Mouse (Mus musculus): ENCODE measurements around the gene Gm36028. TPM values are rescaled to one million over a fixed set of nuclear protein-coding genes. Genes with fewer than 3 reads are reported as not detected.

Gm36028 gene
- polyA plus RNA-seq, 1 experiment from 2014 or later, result 0.20 TPM

DNA sequence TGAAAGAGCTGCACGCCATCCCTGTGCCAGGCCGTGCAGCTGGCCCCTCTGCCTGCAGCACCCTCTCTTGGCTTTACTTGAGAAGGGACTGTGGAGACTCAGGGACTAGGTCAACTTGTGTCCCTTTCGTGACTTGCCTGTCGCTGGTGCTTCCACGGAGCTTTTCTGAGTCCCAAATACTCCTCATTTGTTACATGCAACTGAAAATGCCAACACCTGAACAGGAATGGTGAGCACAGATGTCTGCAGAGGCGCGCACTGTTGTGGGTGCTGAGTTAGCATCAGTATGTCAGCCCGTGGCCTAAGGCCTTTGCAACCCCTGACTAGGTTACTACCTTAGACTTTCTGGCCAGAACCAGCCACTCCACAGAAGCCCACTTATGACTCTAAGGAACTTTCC is 49.1 kb downstream of the Gm36028 start:
- Histone ChIP-seq H3K9ac (ENCODE audit: low read length) (peak overlapping the region; percentile 21; the same call in 1 of the 2 replicates), H3K4me1 (ENCODE audit: control insufficient read depth, insufficient read depth, low read length) (peaks cover 7% of the 10 kb centered on the region; the same call in 1 of the 2 replicates), H3K4me3 (ENCODE audit: low read depth, low read length) (no peak overlapping the region), H3K9me3 (replicated peaks; ENCODE audit: control insufficient read depth, low read length) (no peaks in the 10 kb centered on the region), H3K4me2 (ENCODE audit: low read length) (no peak overlapping the region), H3K36me3 (ENCODE audit: control insufficient read depth, insufficient read depth, low read length) (peaks cover 5% of the 10 kb centered on the region; the same call in 1 of the 2 replicates), H3K27ac (ENCODE audit: low read depth, low read length) (no peak overlapping the region; the same call in 1 of the 2 replicates), H3K27me3 (replicated peaks; ENCODE audit: control insufficient read depth, insufficient read depth, low read length) (no peaks in the 10 kb centered on the region)
- ATAC-seq, result no peak
- 92% methylated on average over 8 of the region's 8 CpGs for WGBS
- no peak for DNase-seq (ENCODE audit: low spot score)

DNA sequence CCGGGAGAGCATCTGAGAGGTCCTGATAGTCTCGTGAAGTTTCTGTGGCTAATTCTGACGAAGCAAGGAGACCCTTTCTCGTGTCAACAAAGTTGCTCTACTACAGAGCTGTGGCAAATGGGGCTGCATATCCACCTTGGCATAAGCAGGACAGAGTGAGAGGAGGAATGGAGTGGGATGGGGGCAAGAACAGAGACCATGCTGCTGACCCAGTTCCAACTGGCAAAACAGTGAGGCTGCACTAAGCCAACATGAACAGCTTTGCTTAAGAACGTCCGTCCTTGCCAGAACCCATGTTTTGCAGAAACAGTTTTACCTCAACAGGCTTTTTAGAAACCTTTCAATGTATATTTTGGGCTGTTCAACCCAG is 51.3 kb downstream of the Gm36028 start:
- H3K9ac ChIP-seq (ENCODE audit: low read length), result no peak overlapping the region
- H3K9me3 ChIP-seq (replicated peaks; ENCODE audit: control insufficient read depth, low read length), result no peaks in the 10 kb centered on the region
- DNase-seq (ENCODE audit: low spot score), result no peak
- no peak overlapping the region for H3K4me2 ChIP-seq (ENCODE audit: low read length)
- H3K4me3 ChIP-seq (ENCODE audit: low read depth, low read length), result no peak overlapping the region
- H3K27ac ChIP-seq (ENCODE audit: low read depth, low read length), result 0 out of 2 replicates have a peak overlapping the region, but pooled peaks have one; percentile 39
- peaks cover 7% of the 10 kb centered on the region; the same call in 1 of the 2 replicates for H3K4me1 ChIP-seq (ENCODE audit: control insufficient read depth, insufficient read depth, low read length)
- 80% methylated on average over 6 of the region's 6 CpGs for WGBS
- no peaks in the 10 kb centered on the region for H3K27me3 ChIP-seq (replicated peaks; ENCODE audit: control insufficient read depth, insufficient read depth, low read length)
- no peak for ATAC-seq
- no peaks in the 10 kb centered on the region for H3K36me3 ChIP-seq (ENCODE audit: control insufficient read depth, insufficient read depth, low read length)

DNA sequence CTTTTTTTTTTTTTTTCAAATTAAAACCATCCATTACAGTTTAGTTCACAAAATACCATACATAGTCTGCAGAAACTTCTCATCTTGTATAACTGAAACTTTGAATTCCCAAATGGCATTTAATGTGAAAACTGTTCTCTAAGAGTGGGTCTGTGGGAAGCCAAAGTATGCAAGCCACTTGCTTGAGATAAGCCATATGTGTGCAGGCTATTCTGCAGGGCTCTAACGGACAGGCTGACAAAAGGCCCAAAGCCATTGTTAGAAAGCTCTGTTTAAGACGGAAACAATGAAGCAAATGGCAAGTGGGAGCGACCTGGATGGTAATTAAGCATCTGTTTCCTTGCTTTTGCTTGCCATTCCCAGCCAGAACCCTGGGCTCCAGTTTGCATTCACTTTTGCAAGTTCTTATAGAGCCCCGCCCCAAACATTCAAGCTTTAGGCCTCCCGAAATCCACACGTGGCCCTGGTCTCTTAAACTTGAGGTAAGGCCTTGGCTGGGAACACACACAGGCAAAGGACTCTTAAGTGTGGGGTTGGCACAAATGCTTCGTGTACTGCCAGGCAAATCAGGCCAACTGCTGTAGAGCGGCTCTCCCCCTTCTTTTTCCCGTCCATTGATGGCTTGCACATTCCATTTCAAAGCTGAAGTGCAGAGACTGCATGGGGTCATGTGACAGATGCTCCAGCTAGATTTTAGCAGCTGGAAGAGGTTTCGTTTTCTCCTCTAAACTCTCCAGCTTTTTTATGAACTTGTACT is 51.9 kb downstream of the Gm36028 start:
- peaks cover 7% of the 10 kb centered on the region; the same call in 1 of the 2 replicates for H3K4me1 ChIP-seq (ENCODE audit: control insufficient read depth, insufficient read depth, low read length)
- peak; percentile 62 for DNase-seq (ENCODE audit: low spot score)
- H3K36me3 ChIP-seq (ENCODE audit: control insufficient read depth, insufficient read depth, low read length), result no peaks in the 10 kb centered on the region; the same call in 1 of the 2 replicates
- H3K27me3 ChIP-seq (replicated peaks; ENCODE audit: control insufficient read depth, insufficient read depth, low read length), result no peaks in the 10 kb centered on the region
- no peak overlapping the region for H3K9ac ChIP-seq (ENCODE audit: low read length)
- no peak overlapping the region for H3K4me3 ChIP-seq (ENCODE audit: low read depth, low read length)
- peak overlapping the region; percentile 39; the same call in 1 of the 2 replicates for H3K27ac ChIP-seq (ENCODE audit: low read depth, low read length)
- no peak overlapping the region for H3K4me2 ChIP-seq (ENCODE audit: low read length)
- peak; percentile 33 for ATAC-seq
- no peaks in the 10 kb centered on the region for H3K9me3 ChIP-seq (replicated peaks; ENCODE audit: control insufficient read depth, low read length)
- 22% methylated on average over 10 of the region's 10 CpGs for WGBS

DNA sequence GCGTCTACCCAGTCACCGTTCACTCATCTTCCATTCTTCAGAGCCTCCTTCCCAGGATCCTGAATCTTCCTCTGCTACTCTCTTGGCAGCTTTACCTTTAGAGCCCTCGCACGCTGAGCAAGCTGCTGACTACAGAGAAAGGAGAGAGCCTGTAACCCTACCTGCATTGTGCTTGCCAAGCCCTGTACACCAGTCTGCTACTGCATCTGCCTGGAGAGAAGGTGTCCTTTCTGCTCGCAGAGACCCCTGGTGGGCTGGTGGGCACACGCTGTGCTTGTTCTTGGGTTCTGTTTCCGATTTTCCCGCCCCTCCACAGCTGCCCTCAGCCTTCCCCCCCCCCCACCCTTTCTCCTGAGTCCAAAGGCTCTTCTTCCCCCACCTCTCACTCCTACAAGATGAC is 53.7 kb downstream of the Gm36028 start:
- ATAC-seq, result no peak
- no peak overlapping the region for H3K4me2 ChIP-seq (ENCODE audit: low read length)
- no peaks in the 10 kb centered on the region; the same call in 1 of the 2 replicates for H3K36me3 ChIP-seq (ENCODE audit: control insufficient read depth, insufficient read depth, low read length)
- H3K9ac ChIP-seq (ENCODE audit: low read length), result no peak overlapping the region
- no peaks in the 10 kb centered on the region for H3K27me3 ChIP-seq (replicated peaks; ENCODE audit: control insufficient read depth, insufficient read depth, low read length)
- no peak overlapping the region for H3K4me3 ChIP-seq (ENCODE audit: low read depth, low read length)
- no peaks in the 10 kb centered on the region for H3K9me3 ChIP-seq (replicated peaks; ENCODE audit: control insufficient read depth, low read length)
- no peak for DNase-seq (ENCODE audit: low spot score)
- no peak overlapping the region for H3K27ac ChIP-seq (ENCODE audit: low read depth, low read length)
- peaks cover 3% of the 10 kb centered on the region; the same call in 1 of the 2 replicates for H3K4me1 ChIP-seq (ENCODE audit: control insufficient read depth, insufficient read depth, low read length)
- 74% methylated on average over 8 of the region's 8 CpGs for WGBS

DNA sequence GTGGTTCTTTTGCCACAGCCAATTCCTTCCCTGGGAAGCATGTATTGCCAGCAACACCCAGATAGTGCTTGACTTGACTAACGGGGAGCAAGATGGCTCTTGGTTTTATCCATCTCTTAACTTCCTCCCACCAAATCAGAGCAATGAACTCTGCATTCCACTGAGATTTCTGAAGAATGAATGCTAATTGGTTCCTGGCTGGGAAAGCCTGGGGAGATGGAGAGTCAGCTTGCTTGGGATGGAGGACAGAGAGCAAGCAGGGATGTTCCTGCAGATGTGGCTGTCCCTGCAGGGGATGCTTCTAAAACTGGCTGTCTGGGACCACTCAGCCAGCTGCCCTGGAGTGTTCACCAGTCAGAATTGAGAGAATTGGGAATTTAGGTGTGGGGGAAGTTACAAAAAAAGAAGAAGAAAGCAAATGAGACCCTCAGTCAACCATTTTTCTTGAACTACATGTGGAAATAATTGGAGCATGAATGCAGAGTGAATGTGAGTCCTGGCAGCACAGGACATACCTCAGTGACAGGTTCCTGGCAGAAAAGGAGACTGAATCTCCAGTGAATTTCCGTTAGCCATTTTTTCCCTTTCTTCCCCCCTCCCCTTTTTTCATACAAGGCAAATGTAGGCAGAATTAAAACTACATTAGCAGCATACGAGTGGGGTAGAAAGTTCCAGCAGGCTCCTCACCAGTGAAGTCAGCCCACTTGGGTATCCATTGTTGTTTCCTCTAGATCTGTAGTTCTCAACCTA is 55.0 kb downstream of the Gm36028 start:
- Histone ChIP-seq H3K27me3 (replicated peaks; ENCODE audit: control insufficient read depth, insufficient read depth, low read length) (no peaks in the 10 kb centered on the region), H3K4me2 (ENCODE audit: low read length) (no peak overlapping the region), H3K9ac (ENCODE audit: low read length) (no peak overlapping the region), H3K4me1 (ENCODE audit: control insufficient read depth, insufficient read depth, low read length) (peaks cover 3% of the 10 kb centered on the region; the same call in 1 of the 2 replicates), H3K9me3 (replicated peaks; ENCODE audit: control insufficient read depth, low read length) (no peaks in the 10 kb centered on the region), H3K4me3 (ENCODE audit: low read depth, low read length) (no peak overlapping the region), H3K27ac (ENCODE audit: low read depth, low read length) (no peak overlapping the region), H3K36me3 (ENCODE audit: control insufficient read depth, insufficient read depth, low read length) (no peaks in the 10 kb centered on the region; the same call in 1 of the 2 replicates)
- 81% methylated on average over 3 of the region's 3 CpGs for WGBS
- DNase-seq (ENCODE audit: low spot score) (no peak), ATAC-seq (no peak)

DNA sequence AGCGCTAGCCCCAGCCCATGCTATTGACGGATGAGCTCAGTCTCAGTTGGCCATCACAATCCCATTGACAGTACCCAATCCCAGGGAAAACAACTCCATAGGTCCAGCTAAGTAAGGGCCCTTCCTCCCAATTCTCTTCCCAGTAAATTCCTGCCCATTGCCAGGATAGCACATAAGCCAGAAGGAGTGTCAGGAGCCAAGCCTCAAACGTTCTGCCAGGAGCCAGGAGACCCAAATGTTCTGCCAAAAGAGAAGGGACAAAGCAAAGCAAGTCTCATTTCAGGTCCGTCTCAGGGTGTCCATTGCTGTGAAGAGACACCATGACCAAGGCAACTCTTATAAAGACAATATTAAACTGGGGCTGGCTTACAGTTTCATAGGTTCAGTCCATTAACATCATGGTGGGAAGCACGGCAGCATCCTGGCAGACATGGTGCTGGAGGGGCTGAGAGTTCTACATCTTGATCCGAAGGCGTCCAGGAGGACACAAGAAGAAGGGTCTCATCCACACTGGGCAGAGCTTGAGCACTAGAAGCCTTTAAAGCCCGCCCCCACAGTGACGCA is 57.5 kb downstream of the Gm36028 start:
- no peaks in the 10 kb centered on the region for H3K27me3 ChIP-seq (replicated peaks; ENCODE audit: control insufficient read depth, insufficient read depth, low read length)
- H3K27ac ChIP-seq (ENCODE audit: low read depth, low read length), result no peak overlapping the region
- 94% methylated on average over 9 of the region's 9 CpGs for WGBS
- no peaks in the 10 kb centered on the region for H3K4me1 ChIP-seq (ENCODE audit: control insufficient read depth, insufficient read depth, low read length)
- no peak overlapping the region for H3K4me2 ChIP-seq (ENCODE audit: low read length)
- DNase-seq (ENCODE audit: low spot score), result no peak
- no peak overlapping the region for H3K4me3 ChIP-seq (ENCODE audit: low read depth, low read length)
- H3K9ac ChIP-seq (ENCODE audit: low read length), result no peak overlapping the region
- H3K36me3 ChIP-seq (ENCODE audit: control insufficient read depth, insufficient read depth, low read length), result no peaks in the 10 kb centered on the region; the same call in 1 of the 2 replicates
- H3K9me3 ChIP-seq (replicated peaks; ENCODE audit: control insufficient read depth, low read length), result no peaks in the 10 kb centered on the region
- no peak for ATAC-seq

DNA sequence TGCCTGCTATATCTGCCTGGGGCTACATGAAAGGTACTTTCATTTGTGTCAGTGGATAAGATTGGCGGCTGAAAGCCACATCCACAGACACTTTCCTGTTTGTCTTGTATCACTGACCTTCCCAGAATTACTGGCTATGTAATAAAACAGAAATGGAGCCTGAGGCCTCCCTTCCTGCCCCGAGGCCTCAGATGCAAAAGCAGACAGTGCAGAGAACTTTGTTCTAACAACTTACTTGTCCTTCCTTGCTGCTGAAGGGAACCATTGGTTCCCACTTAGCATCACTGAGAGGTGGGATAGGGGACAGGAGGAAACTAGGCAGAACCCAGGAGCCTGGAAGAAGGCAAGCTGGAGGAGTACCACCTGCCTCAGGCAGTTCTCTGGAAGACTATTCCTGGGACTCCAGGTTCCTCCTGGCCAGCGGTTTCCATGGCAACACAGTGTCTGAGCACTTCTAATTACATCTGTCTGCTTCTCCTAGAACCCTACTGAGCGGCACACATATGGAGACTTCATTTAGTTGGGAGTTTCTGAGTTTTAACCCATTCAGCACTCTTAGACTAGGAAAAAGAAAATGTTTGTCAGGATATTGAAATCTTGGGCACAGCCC is 58.2 kb downstream of the Gm36028 start:
- peak; percentile 68; the same call in 1 of the 2 replicates for ATAC-seq
- DNase-seq (ENCODE audit: low spot score), result peak; percentile 63
- no peak overlapping the region for H3K27ac ChIP-seq (ENCODE audit: low read depth, low read length)

DNA sequence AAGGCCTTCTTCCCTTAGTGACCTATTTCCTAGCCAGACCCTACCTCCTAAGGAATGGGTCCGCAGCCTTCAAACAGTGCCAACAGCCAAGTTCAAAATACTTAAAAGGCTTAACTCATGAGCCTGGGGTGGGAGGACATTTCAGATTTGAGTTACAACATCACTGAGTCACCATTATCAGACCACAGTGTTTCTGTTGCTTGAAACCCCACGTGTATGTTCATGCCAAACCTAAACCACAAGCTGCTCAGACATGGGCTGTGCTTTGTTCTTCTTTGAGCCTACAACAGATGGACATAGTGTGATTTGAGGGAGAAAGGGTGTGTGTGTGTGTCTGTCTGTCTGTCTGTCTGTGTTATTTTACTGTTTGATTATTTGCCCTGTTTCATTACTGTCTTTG is 59.8 kb downstream of the Gm36028 start:
- Histone ChIP-seq H3K9me3 (replicated peaks; ENCODE audit: control insufficient read depth, low read length) (no peaks in the 10 kb centered on the region), H3K4me1 (ENCODE audit: control insufficient read depth, insufficient read depth, low read length) (no peaks in the 10 kb centered on the region), H3K27me3 (replicated peaks; ENCODE audit: control insufficient read depth, insufficient read depth, low read length) (no peaks in the 10 kb centered on the region), H3K27ac (ENCODE audit: low read depth, low read length) (no peak overlapping the region), H3K9ac (ENCODE audit: low read length) (no peak overlapping the region), H3K36me3 (ENCODE audit: control insufficient read depth, insufficient read depth, low read length) (no peaks in the 10 kb centered on the region; the same call in 1 of the 2 replicates), H3K4me2 (ENCODE audit: low read length) (no peak overlapping the region), H3K4me3 (ENCODE audit: low read depth, low read length) (no peak overlapping the region)
- WGBS, result 88% methylated on average over 2 of the region's 2 CpGs
- no peak for ATAC-seq
- no peak for DNase-seq (ENCODE audit: low spot score)

More for the DNA sequence above, 58.2 kb downstream of the Gm36028 start:
- Histone ChIP-seq H3K36me3 (ENCODE audit: control insufficient read depth, insufficient read depth, low read length) (no peaks in the 10 kb centered on the region; the same call in 1 of the 2 replicates), H3K9me3 (replicated peaks; ENCODE audit: control insufficient read depth, low read length) (no peaks in the 10 kb centered on the region), H3K4me1 (ENCODE audit: control insufficient read depth, insufficient read depth, low read length) (no peaks in the 10 kb centered on the region), H3K4me2 (ENCODE audit: low read length) (no peak overlapping the region), H3K27me3 (replicated peaks; ENCODE audit: control insufficient read depth, insufficient read depth, low read length) (no peaks in the 10 kb centered on the region), H3K4me3 (ENCODE audit: low read depth, low read length) (no peak overlapping the region), H3K9ac (ENCODE audit: low read length) (no peak overlapping the region)
- WGBS, result 63% methylated on average over 4 of the region's 4 CpGs

Data from forebrain, embryonic 14.5 days (tissue).